Mouse (Mus musculus) lung, embryonic 14.5 days (tissue): Measurements from ENCODE around the gene Tnmd. TPM values are rescaled to one million over a fixed set of nuclear protein-coding genes. Genes with fewer than 3 reads are reported as not detected.

ENCODE experiments used
- ATAC-seq: fragments of 200-750 bp; cut with Nextera tagmentation; 2 replicates; pipeline ENCODE4 v1.8.0; 2017; ENCODE audit warnings: mild to moderate bottlenecking, moderate TSS enrichment, moderate library complexity; ENCODE audit not compliant: insufficient read depth
- DNase-seq: peaks from one replicate; pipeline ENCODE4 v3.0.0-alpha.2; 2015
- H3K27ac ChIP-seq: fragments of 300-500 bp; sonication (generic); 2 replicates; pipeline ENCODE4 v1.5.1; 2014; ENCODE audit warnings: low read depth, mild to moderate bottlenecking, moderate library complexity
- H3K27me3 ChIP-seq: fragments of 300-500 bp; sonication (generic); 2 replicates; pipeline ENCODE4 v1.6.1; 2014; ENCODE audit warnings: low read length, control low read depth; ENCODE audit not compliant: insufficient read depth
- H3K36me3 ChIP-seq: fragments of 300-500 bp; sonication (generic); 2 replicates; pipeline ENCODE4 v1.6.1; 2014; ENCODE audit warnings: control low read depth; ENCODE audit not compliant: insufficient read depth
- H3K4me1 ChIP-seq: fragments of 300-500 bp; sonication (generic); 2 replicates; pipeline ENCODE4 v1.6.1; 2014; ENCODE audit warnings: antibody characterized with exemption, control low read depth; ENCODE audit not compliant: insufficient read depth
- H3K4me2 ChIP-seq: fragments of 300-500 bp; sonication (generic); 2 replicates; pipeline ENCODE4 v1.6.1; 2014; ENCODE audit warnings: mild to moderate bottlenecking
- H3K4me3 ChIP-seq: fragments of 300-500 bp; sonication (generic); 2 replicates; pipeline ENCODE4 v1.5.1; 2014; ENCODE audit warnings: low read depth, low read length
- H3K9ac ChIP-seq: fragments of 300-500 bp; sonication (generic); 2 replicates; pipeline ENCODE4 v1.6.1; 2014
- H3K9me3 ChIP-seq: fragments of 300-500 bp; sonication (generic); 2 replicates; pipeline ENCODE4 v1.6.1; 2016; ENCODE audit warnings: low read depth, low read length, control low read depth
- CTCF ChIP-seq: IDR thresholded peaks from 2 replicates; pipeline ENCODE4 v1.5.1; 2016; ENCODE audit warnings: antibody characterized with exemption, low read depth
- WGBS: fragments of 180-500 bp; shearing (Covaris S2); extraction: QIAGEN DNeasy Blood & Tissue Kit; methylation state at CpG from one replicate; pipeline ENCODE4 v1.1.7; 2014; 5-methylcytosine and 5-hydroxymethylcytosine counted together
- polyA plus RNA-seq: library from polyadenylated mRNA; unstranded; fragments of >200 nt; fragmentation: Nextera tagmentation; extraction: Ambion mirVana; gene quantifications from 2 replicates; pipeline ENCODE4 v1.2.1, GENCODE M21; 2014

The Tnmd gene
- 2.3 and 2.6 TPM in 2 replicates for polyA plus RNA-seq

DNA sequence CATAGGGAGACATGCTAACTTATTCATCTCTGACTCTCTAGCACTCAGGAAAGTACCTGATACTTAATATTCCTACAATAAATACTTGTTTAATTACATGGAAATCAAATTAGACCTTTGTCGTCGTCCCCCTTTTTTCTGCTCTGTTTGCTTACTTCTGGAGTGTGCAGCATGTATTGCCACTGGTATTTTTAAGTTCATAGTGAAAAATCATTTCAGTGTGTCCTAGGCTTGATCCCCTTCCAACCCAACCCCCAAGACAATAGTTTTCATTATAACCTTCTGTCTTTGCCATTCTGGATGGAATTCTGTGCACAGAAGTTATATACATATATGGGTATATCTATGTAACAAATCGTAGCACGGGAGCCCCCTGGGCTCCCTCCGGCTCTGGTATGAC is at the start of gene Tnmd:
TSS of gene Tnmd (plus strand) at position 301 of the 400 bp plus-strand sequence.
- Histone ChIP-seq H3K4me2 (no peak within 1 kb of the TSS), H3K9me3 (no peaks in the 10 kb centered on the region), H3K27me3 (no peaks in the 10 kb centered on the region), H3K4me1 (no peaks in the 10 kb centered on the region), H3K9ac (no peak within 1 kb of the TSS), H3K27ac (no peak within 1 kb of the TSS), H3K36me3 (no peaks in the 10 kb centered on the region), H3K4me3 (no peak within 1 kb of the TSS)
- no peak for TF ChIP-seq CTCF
- DNase-seq = no peak
- ATAC-seq = no peak
- 81% methylated on average over 5 of the region's 5 CpGs for WGBS

GRCm38 (mm10) chrX:133853637-133854036 is 2.9 kb downstream of the Tnmd start:
- H3K4me3 ChIP-seq = no peak overlapping the region
- no peak overlapping the region for H3K4me2 ChIP-seq
- no peaks in the 10 kb centered on the region for H3K9me3 ChIP-seq
- peak; percentile 79 for ATAC-seq
- H3K9ac ChIP-seq = no peak overlapping the region
- H3K27ac ChIP-seq = peak overlapping the region; percentile 54; the same call in 1 of the 2 replicates
- 80% methylated on average over 4 of the region's 4 CpGs for WGBS
- no peaks in the 10 kb centered on the region for H3K4me1 ChIP-seq
- no peaks in the 10 kb centered on the region for H3K27me3 ChIP-seq
- no peaks in the 10 kb centered on the region for H3K36me3 ChIP-seq
- no peak for TF ChIP-seq CTCF
- DNase-seq = peak; percentile 44

- Histone ChIP-seq H3K36me3 (no peaks in the 10 kb centered on the region), H3K27ac (no peak overlapping the region), H3K9me3 (no peaks in the 10 kb centered on the region), H3K4me3 (no peak overlapping the region), H3K4me2 (no peak overlapping the region), H3K27me3 (no peaks in the 10 kb centered on the region), H3K4me1 (no peaks in the 10 kb centered on the region), H3K9ac (no peak overlapping the region)
- no peak for TF ChIP-seq CTCF
- ATAC-seq (no peak), DNase-seq (no peak)
- WGBS = 80% methylated on average over 6 of the region's 6 CpGs
Observed at GRCm38 (mm10) chrX:133869743-133870142, 19.0 kb downstream of the Tnmd start.

DNA sequence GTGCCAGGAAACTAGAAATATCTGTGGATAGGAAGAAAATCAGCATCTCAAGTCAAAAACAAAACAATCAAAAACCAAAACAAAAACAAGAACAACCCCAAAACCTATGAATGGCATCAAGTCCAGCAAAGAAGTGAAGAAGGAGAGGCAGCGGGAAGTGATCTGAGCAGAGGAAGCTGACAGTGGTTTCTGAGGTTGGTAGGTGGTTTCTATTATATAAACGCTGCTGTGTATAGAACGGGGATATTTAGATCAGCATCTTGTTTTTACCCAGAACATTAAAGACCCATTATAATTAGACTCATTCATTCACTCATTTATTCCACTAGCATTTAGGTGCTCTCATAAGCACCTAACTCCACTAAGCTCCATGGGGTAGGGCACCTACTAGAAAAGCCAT is 36.5 kb downstream of the Tnmd start:
- Histone ChIP-seq H3K4me2 (no peak overlapping the region), H3K4me1 (no peaks in the 10 kb centered on the region), H3K9me3 (no peaks in the 10 kb centered on the region), H3K36me3 (0 out of 2 replicates have a peak, but pooled peaks cover 6% of the 10 kb centered on the region), H3K27ac (no peak overlapping the region), H3K27me3 (no peaks in the 10 kb centered on the region), H3K9ac (no peak overlapping the region), H3K4me3 (no peak overlapping the region)
- no peak for TF ChIP-seq CTCF
- no peak for DNase-seq
- WGBS = 89% methylated on average over 3 of the region's 3 CpGs
- ATAC-seq = no peak

- no peaks in the 10 kb centered on the region for H3K4me1 ChIP-seq
- WGBS = 80% methylated on average over 5 of the region's 5 CpGs
- H3K4me3 ChIP-seq = no peak overlapping the region
- no peak for DNase-seq
- H3K9ac ChIP-seq = no peak overlapping the region
- no peaks in the 10 kb centered on the region for H3K9me3 ChIP-seq
- H3K4me2 ChIP-seq = no peak overlapping the region
- no peaks in the 10 kb centered on the region for H3K27me3 ChIP-seq
- no peak for ATAC-seq
- H3K36me3 ChIP-seq = 0 out of 2 replicates have a peak, but pooled peaks cover 6% of the 10 kb centered on the region
- TF ChIP-seq CTCF = no peak
- no peak overlapping the region for H3K27ac ChIP-seq
Observed at GRCm38 (mm10) chrX:133888111-133888510, 37.3 kb downstream of the Tnmd start.

- no peaks in the 10 kb centered on the region for H3K4me1 ChIP-seq
- 0 out of 2 replicates have a peak within 1 kb of the TSS, but pooled peaks have one; percentile 24 for H3K27ac ChIP-seq
- peak within 1 kb of the TSS; percentile 77 for H3K9ac ChIP-seq
- H3K4me3 ChIP-seq = peak within 1 kb of the TSS; percentile 55
- H3K4me2 ChIP-seq = peak within 1 kb of the TSS; percentile 62
- peaks cover 4% of the 10 kb centered on the region for H3K36me3 ChIP-seq
- H3K27me3 ChIP-seq = no peaks in the 10 kb centered on the region
- peak; percentile 95 for DNase-seq
- 12% methylated on average over 33 of the region's 33 CpGs for WGBS
- H3K9me3 ChIP-seq = no peaks in the 10 kb centered on the region
- ATAC-seq = peak; percentile 97
- TF ChIP-seq CTCF = peak; percentile 55
Observed at GRCm38 (mm10) chrX:133898014-133898542, 47.3 kb downstream of the Tnmd start, which contains the start of gene Tspan6. Gene Tspan6, minus strand, starts transcription at chrX:133898429.

DNA sequence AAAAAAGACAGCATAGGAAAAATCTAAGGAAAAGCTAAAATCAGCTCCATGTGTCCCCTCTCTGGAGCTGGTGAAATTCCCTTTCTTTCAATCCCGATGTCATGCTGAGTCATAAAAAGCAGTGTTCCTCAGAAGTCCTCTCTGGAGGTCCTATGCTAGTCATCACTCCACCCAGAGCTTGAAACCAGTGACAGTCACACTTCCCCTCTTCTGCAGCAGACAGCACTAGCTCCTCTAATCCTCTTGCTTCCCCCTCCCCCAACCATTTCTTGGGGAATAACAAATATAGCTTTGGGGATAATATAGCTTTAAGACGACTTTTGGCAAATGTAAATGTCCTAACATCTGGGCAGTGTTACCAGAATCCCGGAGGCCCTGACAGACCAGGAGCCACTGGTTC is 57.5 kb downstream of the Tnmd start, which contains the start of gene Srpx2:
TSS of gene Srpx2 (plus strand) at position 166 of the 400 bp plus-strand sequence.
- H3K4me3 ChIP-seq = no peak within 1 kb of the TSS

More for the DNA sequence above, 57.5 kb downstream of the Tnmd start, which contains the start of gene Srpx2:
- 27% methylated on average over 3 of the region's 3 CpGs for WGBS
- Histone ChIP-seq H3K36me3 (no peaks in the 10 kb centered on the region), H3K9ac (no peak within 1 kb of the TSS), H3K9me3 (no peaks in the 10 kb centered on the region), H3K4me1 (no peaks in the 10 kb centered on the region), H3K4me2 (peak within 1 kb of the TSS; percentile 35; the same call in 1 of the 2 replicates), H3K27ac (no peak within 1 kb of the TSS), H3K27me3 (no peaks in the 10 kb centered on the region)
- DNase-seq (peak; percentile 42), ATAC-seq (peak; percentile 33; the same call in 1 of the 2 replicates)
- no peak for TF ChIP-seq CTCF
